Mouse (Mus musculus): ENCODE measurements at regions not wholly inside any gene's neighbourhood (a gene's known extent, or its start where the extent isn't known, plus 50 kb on each side); places are given as distances from the start of the nearest gene placed in this dataset.
A peak's percentile ranks its signal among the peaks of the same experiment; 100 is the strongest.

GRCm38 (mm10) chr9:31983759-31984586 lies 70.7 kb upstream of the Barx2 start:
- H3K27ac ChIP-seq (ENCODE audit: low read length): 0 out of 2 replicates have a peak overlapping the region, but pooled peaks have one; percentile 32
- 32% methylated on average over 12 of the region's 12 CpGs for WGBS
- no peak overlapping the region for H3K9ac ChIP-seq (replicated peaks; ENCODE audit: low read depth)
- ATAC-seq (no peak), DNase-seq (ENCODE audit: low spot score) (peak; percentile 12)
- no peaks in the 10 kb centered on the region for H3K4me1 ChIP-seq (ENCODE audit: insufficient read depth, low read depth, low read length)
- H3K9me3 ChIP-seq (ENCODE audit: low read length): no peaks in the 10 kb centered on the region
- H3K36me3 ChIP-seq (ENCODE audit: insufficient read depth, low read length): no peaks in the 10 kb centered on the region
- H3K4me3 ChIP-seq (ENCODE audit: low read depth, low read length): no peak overlapping the region
- H3K27me3 ChIP-seq (replicated peaks; ENCODE audit: insufficient read depth, low read length): no peaks in the 10 kb centered on the region
- H3K4me2 ChIP-seq (replicated peaks; ENCODE audit: low read depth, low read length): no peak overlapping the region
- TF ChIP-seq EP300 (IDR thresholded peaks at IDR 0.05) (no peak), CTCF (IDR thresholded peaks at IDR 0.05) (no peak)

GRCm38 (mm10) chr9:31988826-31989225 lies 75.6 kb upstream of the Barx2 start:
- no peaks in the 10 kb centered on the region for H3K4me1 ChIP-seq (ENCODE audit: insufficient read depth, low read depth, low read length)
- no peak overlapping the region for H3K27ac ChIP-seq (ENCODE audit: low read length)
- H3K4me3 ChIP-seq (ENCODE audit: low read depth, low read length): no peak overlapping the region
- ATAC-seq (no peak), DNase-seq (ENCODE audit: low spot score) (no peak)
- TF ChIP-seq CTCF (IDR thresholded peaks at IDR 0.05) (no peak), EP300 (IDR thresholded peaks at IDR 0.05) (no peak)
- H3K36me3 ChIP-seq (ENCODE audit: insufficient read depth, low read length): no peaks in the 10 kb centered on the region
- H3K27me3 ChIP-seq (replicated peaks; ENCODE audit: insufficient read depth, low read length): no peaks in the 10 kb centered on the region
- WGBS: 67% methylated on average over 7 of the region's 7 CpGs
- H3K9ac ChIP-seq (replicated peaks; ENCODE audit: low read depth): no peak overlapping the region
- H3K9me3 ChIP-seq (ENCODE audit: low read length): no peaks in the 10 kb centered on the region
- H3K4me2 ChIP-seq (replicated peaks; ENCODE audit: low read depth, low read length): no peak overlapping the region

- H3K4me1 ChIP-seq (ENCODE audit: insufficient read depth, low read depth, low read length): no peaks in the 10 kb centered on the region
- no peaks in the 10 kb centered on the region for H3K36me3 ChIP-seq (ENCODE audit: insufficient read depth, low read length)
- ATAC-seq (no peak), DNase-seq (ENCODE audit: low spot score) (no peak)
- H3K27ac ChIP-seq (ENCODE audit: low read length): no peak overlapping the region
- TF ChIP-seq EP300 (IDR thresholded peaks at IDR 0.05): no peak
- no peak for TF ChIP-seq CTCF (IDR thresholded peaks at IDR 0.05)
- 75% methylated on average over 17 of the region's 17 CpGs for WGBS
- H3K27me3 ChIP-seq (replicated peaks; ENCODE audit: insufficient read depth, low read length): no peaks in the 10 kb centered on the region
- no peak overlapping the region for H3K4me2 ChIP-seq (replicated peaks; ENCODE audit: low read depth, low read length)
- H3K4me3 ChIP-seq (ENCODE audit: low read depth, low read length): no peak overlapping the region
- H3K9ac ChIP-seq (replicated peaks; ENCODE audit: low read depth): no peak overlapping the region
- no peaks in the 10 kb centered on the region for H3K9me3 ChIP-seq (ENCODE audit: low read length)
Measured at GRCm38 (mm10) chr9:31989581-31990360, 76.5 kb upstream of the Barx2 start.

GRCm38 (mm10) chr9:31990456-31990855 lies 77.2 kb upstream of the Barx2 start:
- Histone ChIP-seq H3K9ac (replicated peaks; ENCODE audit: low read depth) (no peak overlapping the region), H3K27me3 (replicated peaks; ENCODE audit: insufficient read depth, low read length) (no peaks in the 10 kb centered on the region), H3K36me3 (ENCODE audit: insufficient read depth, low read length) (no peaks in the 10 kb centered on the region), H3K27ac (ENCODE audit: low read length) (no peak overlapping the region), H3K4me1 (ENCODE audit: insufficient read depth, low read depth, low read length) (no peaks in the 10 kb centered on the region), H3K9me3 (ENCODE audit: low read length) (no peaks in the 10 kb centered on the region), H3K4me3 (ENCODE audit: low read depth, low read length) (no peak overlapping the region), H3K4me2 (replicated peaks; ENCODE audit: low read depth, low read length) (no peak overlapping the region)
- TF ChIP-seq EP300 (IDR thresholded peaks at IDR 0.05): no peak
- TF ChIP-seq CTCF (IDR thresholded peaks at IDR 0.05): no peak
- no peak for DNase-seq (ENCODE audit: low spot score)
- ATAC-seq: no peak
- 90% methylated on average over 4 of the region's 4 CpGs for WGBS

DNA sequence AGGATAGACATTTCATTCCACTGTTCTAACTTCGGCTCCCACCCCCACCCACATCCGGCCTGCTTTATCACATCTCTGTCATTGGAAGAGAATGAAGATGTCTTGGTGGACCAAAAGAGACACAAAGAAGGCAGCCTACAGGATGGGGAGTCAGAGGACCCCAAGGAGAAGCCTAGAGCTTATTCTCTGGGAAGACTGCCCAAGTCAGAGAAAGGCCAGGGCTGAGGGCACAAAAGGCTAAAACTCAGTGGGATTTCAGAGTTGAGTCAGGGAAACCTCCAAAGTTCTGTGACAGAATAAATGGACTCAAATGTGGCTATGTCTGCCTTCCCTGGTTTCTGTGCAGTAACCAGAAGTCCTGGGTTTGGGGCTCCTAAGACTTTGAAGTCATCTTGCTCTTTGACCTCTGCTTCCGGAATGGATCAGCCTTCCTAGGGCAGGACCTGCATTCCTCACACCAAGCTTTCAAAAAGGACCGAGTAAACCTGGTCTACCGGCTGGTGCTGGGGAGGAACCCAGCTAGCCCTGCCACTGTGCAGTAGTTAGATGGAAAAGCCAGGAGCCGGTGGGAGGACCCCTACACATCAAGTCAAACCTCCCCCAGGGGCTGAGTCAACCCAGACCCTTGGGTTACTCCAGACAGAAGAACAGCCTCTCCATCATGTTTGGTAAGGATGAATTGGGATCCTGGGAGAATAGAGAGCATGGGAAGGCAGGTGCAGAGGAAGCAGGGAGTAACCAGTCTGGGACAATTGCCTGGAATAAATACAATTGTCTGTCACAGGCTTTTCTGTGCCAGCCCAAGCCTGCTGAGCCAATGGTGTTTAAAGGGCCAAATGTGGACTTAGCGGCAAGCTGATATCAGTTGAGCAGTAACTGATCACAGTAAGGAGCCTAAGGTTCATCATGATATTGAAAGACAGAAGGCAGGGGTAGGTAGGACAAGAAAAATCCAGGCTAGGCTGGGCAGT lies 80.7 kb upstream of the Barx2 start:
- Histone ChIP-seq H3K9me3 (ENCODE audit: low read length) (no peaks in the 10 kb centered on the region), H3K4me1 (ENCODE audit: insufficient read depth, low read depth, low read length) (no peaks in the 10 kb centered on the region), H3K27ac (ENCODE audit: low read length) (no peak overlapping the region), H3K4me3 (ENCODE audit: low read depth, low read length) (no peak overlapping the region), H3K27me3 (replicated peaks; ENCODE audit: insufficient read depth, low read length) (no peaks in the 10 kb centered on the region), H3K36me3 (ENCODE audit: insufficient read depth, low read length) (no peaks in the 10 kb centered on the region), H3K9ac (replicated peaks; ENCODE audit: low read depth) (no peak overlapping the region), H3K4me2 (replicated peaks; ENCODE audit: low read depth, low read length) (no peak overlapping the region)
- TF ChIP-seq CTCF (IDR thresholded peaks at IDR 0.05) (no peak), EP300 (IDR thresholded peaks at IDR 0.05) (no peak)
- DNase-seq (ENCODE audit: low spot score) (no peak), ATAC-seq (no peak)
- WGBS: 68% methylated on average over 7 of the region's 7 CpGs
